Mouse (Mus musculus) neural tube, embryonic 14.5 days (tissue): ENCODE data around the gene Klhdc10. TPM values are rescaled to one million over a fixed set of nuclear protein-coding genes. Genes with fewer than 3 reads are reported as not detected.

Source experiments
- polyA plus RNA-seq: library from polyadenylated mRNA; unstranded; fragments of >200 nt; fragmentation: Nextera tagmentation; extraction: Ambion mirVana; gene quantifications from 2 replicates; pipeline ENCODE4 v1.2.1, GENCODE M21; 2014

Gene Klhdc10
- polyA plus RNA-seq, 1 experiment from 2014 or later: 47.5 TPM

Other genes starting within 250 kb of the Klhdc10 start
- 72.4 and 79.3 TPM in 2 replicates for gene Ube2h, start 97.3 kb upstream of the Klhdc10 start, polyA plus RNA-seq
- 62.3 and 66.9 TPM in 2 replicates for gene Zc3hc1, start 10.8 kb upstream of the Klhdc10 start, polyA plus RNA-seq
- 28.9 and 30.9 TPM in 2 replicates for gene Tmem209, start 107.9 kb downstream of the Klhdc10 start, polyA plus RNA-seq
- 0.35 TPM in 1 of 2 replicates, not detected in the other for gene Ssmem1, start 108.0 kb downstream of the Klhdc10 start, polyA plus RNA-seq
- gene Cpa2, start 139.7 kb downstream of the Klhdc10 start, polyA plus RNA-seq: 5.1 and 10.6 TPM in 2 replicates
- gene Cpa4, start 166.5 kb downstream of the Klhdc10 start, polyA plus RNA-seq: 0.71 and 0.90 TPM in 2 replicates
- not detected in 2 replicates for gene Cpa5, start 209.1 kb downstream of the Klhdc10 start, polyA plus RNA-seq
- 0.37 and 0.50 TPM in 2 replicates for gene Cpa1, start 237.3 kb downstream of the Klhdc10 start, polyA plus RNA-seq